Mouse (Mus musculus): ENCODE measurements around the gene Ngp. TPM values are rescaled to one million over a fixed set of nuclear protein-coding genes. Genes with fewer than 3 reads are reported as not detected.
"Not testable (repeated sequence)": the region's sequence is repeated elsewhere in the genome, so short reads cannot be mapped to it uniquely, and the experiment has no call there.

The Ngp gene
- 3.4 and 4.8 TPM in 2 replicates for polyA plus RNA-seq (2015; fragmentation: Nextera tagmentation; extraction: Ambion mirVana)

DNA sequence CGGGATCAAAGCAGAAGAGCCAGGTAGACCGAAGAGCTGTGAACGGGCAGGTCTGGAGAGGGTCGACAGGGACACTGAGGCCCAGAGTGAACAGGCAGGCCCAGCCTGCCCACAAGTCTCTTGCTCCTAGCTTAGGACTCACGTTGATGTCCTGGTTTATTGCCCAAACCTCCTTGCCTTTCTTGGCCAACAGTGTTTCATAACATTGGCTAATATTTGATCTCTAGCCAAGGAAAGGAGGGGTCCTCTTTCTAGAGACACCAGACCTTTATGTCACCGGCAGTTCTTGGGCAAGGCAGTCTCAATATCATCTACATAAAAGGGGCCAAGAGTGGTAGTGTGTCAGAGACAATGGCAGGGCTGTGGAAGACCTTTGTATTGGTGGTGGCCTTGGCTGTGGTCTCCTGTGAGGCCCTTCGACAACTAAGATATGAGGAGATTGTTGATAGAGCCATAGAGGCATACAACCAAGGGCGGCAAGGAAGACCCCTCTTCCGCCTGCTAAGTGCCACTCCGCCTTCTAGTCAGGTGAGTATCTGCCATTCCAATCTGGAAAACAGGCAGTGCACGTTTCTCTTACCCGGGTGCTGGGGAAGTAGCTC is at the start of gene Ngp:
TSS of gene Ngp (plus strand) at position 237 of the 602 bp plus-strand sequence.
- H3K36me3 ChIP-seq (ENCODE audit: insufficient read depth, low read length), result no peaks in the 10 kb centered on the region
- H3K27ac ChIP-seq (ENCODE audit: low read length), result no peak within 1 kb of the TSS
- no peak for ATAC-seq (ENCODE audit: low FRiP score, low TSS enrichment)
- no peaks in the 10 kb centered on the region for H3K9me3 ChIP-seq (ENCODE audit: low read length)
- no peak within 1 kb of the TSS for H3K9ac ChIP-seq (replicated peaks; ENCODE audit: low read length)
- H3K4me2 ChIP-seq (replicated peaks; ENCODE audit: low read depth, low read length), result no peak within 1 kb of the TSS
- WGBS, result 90% methylated on average over 12 of the region's 12 CpGs
- H3K4me3 ChIP-seq (ENCODE audit: low read length), result no peak within 1 kb of the TSS
- H3K27me3 ChIP-seq (ENCODE audit: insufficient read depth, low read length), result no peaks in the 10 kb centered on the region
- no peaks in the 10 kb centered on the region for H3K4me1 ChIP-seq (ENCODE audit: insufficient read depth, low read length)

DNA sequence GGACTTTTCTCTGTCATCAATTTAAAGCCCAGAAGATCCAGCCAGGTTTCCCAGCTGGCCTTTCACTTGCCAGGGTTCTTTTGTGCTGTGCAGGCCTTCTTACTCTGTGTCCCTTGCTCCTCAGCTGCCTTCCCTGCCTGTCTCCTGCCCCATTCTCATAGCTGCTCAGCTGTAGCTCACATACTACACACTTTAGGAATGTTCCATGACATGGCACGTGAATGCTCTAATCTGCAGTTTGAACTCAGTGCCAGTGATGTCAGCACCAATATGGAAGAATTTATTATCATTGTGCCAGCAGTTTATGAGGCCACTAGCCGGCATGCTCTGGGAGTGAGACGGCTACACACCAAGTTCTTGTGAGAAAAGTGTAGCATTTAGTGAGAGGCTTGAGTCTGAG is 49.7 kb upstream of the Ngp start:
- WGBS, result 89% methylated on average over 3 of the region's 3 CpGs
- H3K4me1 ChIP-seq (ENCODE audit: insufficient read depth, low read length), result no peaks in the 10 kb centered on the region
- peaks cover 16% of the 10 kb centered on the region; the same call in 1 of the 2 replicates for H3K36me3 ChIP-seq (ENCODE audit: insufficient read depth, low read length)
- no peak overlapping the region for H3K4me3 ChIP-seq (ENCODE audit: low read length)
- no peaks in the 10 kb centered on the region for H3K9me3 ChIP-seq (ENCODE audit: low read length)
- no peak overlapping the region for H3K27ac ChIP-seq (ENCODE audit: low read length)
- H3K27me3 ChIP-seq (ENCODE audit: insufficient read depth, low read length), result no peaks in the 10 kb centered on the region
- no peak overlapping the region for H3K4me2 ChIP-seq (replicated peaks; ENCODE audit: low read depth, low read length)
- no peak overlapping the region for H3K9ac ChIP-seq (replicated peaks; ENCODE audit: low read length)
- ATAC-seq (ENCODE audit: low FRiP score, low TSS enrichment), result no peak

DNA sequence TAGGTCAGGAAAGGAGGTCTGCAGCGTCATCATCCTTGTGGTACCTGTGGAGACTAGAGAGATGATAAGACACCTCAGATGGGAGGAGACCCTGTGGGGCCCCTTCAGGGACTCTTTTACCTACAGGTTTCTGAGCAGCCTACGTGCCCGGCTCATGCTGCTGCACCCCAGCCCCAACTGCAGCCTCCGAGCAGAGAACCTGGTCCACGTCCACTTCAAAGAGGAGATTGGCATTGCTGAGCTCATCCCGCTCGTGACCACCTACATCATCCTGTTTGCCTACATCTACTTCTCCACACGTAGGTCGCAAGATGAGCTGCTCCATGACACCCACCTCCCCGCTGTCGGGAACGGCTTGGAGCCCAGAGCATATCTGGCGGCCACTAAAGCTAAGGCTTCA is 45.7 kb upstream of the Ngp start:
- H3K27ac ChIP-seq (ENCODE audit: low read length), result no peak overlapping the region
- WGBS, result 92% methylated on average over 13 of the region's 13 CpGs
- H3K9ac ChIP-seq (replicated peaks; ENCODE audit: low read length), result no peak overlapping the region
- H3K9me3 ChIP-seq (ENCODE audit: low read length), result no peaks in the 10 kb centered on the region
- ATAC-seq (ENCODE audit: low FRiP score, low TSS enrichment), result no peak
- no peak overlapping the region for H3K4me3 ChIP-seq (ENCODE audit: low read length)
- no peak overlapping the region for H3K4me2 ChIP-seq (replicated peaks; ENCODE audit: low read depth, low read length)
- peaks cover 27% of the 10 kb centered on the region for H3K36me3 ChIP-seq (ENCODE audit: insufficient read depth, low read length)
- no peaks in the 10 kb centered on the region for H3K27me3 ChIP-seq (ENCODE audit: insufficient read depth, low read length)
- H3K4me1 ChIP-seq (ENCODE audit: insufficient read depth, low read length), result no peaks in the 10 kb centered on the region

DNA sequence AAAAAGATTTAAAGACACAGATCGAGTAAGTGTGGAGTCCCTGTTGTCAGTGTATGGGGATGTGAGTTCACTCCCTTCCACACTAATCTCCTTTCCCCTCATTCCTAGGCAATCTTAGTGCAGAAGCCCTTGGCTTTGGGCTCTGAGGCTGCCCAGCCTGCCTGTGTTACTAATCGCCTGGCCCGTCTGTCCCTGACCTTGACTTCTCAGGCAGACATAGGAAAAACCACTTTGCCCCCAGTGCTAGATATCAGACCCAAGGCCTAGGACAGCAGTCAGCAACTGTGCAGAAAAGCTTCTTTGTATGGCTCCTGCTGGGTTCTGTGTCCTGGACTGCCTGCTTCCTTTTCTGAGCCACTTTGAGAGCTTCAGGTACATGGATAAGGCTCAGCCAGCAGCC is 43.9 kb upstream of the Ngp start:
- no peak for ATAC-seq (ENCODE audit: low FRiP score, low TSS enrichment)
- H3K4me2 ChIP-seq (replicated peaks; ENCODE audit: low read depth, low read length), result no peak overlapping the region
- H3K36me3 ChIP-seq (ENCODE audit: insufficient read depth, low read length), result peaks cover 38% of the 10 kb centered on the region
- H3K27me3 ChIP-seq (ENCODE audit: insufficient read depth, low read length), result no peaks in the 10 kb centered on the region
- peaks cover 3% of the 10 kb centered on the region; the same call in 1 of the 2 replicates for H3K4me1 ChIP-seq (ENCODE audit: insufficient read depth, low read length)
- H3K4me3 ChIP-seq (ENCODE audit: low read length), result no peak overlapping the region
- H3K9ac ChIP-seq (replicated peaks; ENCODE audit: low read length), result no peak overlapping the region
- H3K9me3 ChIP-seq (ENCODE audit: low read length), result no peaks in the 10 kb centered on the region
- H3K27ac ChIP-seq (ENCODE audit: low read length), result no peak overlapping the region
- 94% methylated on average over 3 of the region's 3 CpGs for WGBS

DNA sequence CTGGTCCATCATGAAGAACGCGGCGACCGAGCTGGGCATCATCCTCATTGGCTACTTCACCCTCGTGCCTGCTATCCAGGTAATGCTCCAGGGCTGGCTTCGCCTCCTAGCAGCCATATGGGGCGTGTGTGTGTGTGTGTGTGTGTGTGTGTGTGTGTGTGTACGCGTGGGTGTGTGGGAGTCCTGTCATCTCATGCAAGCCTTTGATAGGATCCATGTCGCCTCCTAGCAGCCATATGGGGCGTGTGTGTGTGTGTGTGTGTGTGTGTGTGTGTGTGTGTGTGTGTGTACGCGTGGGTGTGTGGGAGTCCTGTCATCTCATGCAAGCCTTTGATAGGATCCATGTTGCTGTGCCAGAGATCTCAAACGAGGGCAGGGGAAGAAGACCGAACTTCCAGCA is 41.9 kb upstream of the Ngp start:
- H3K9me3 ChIP-seq (ENCODE audit: low read length); H3K4me3 ChIP-seq (ENCODE audit: low read length); H3K27ac ChIP-seq (ENCODE audit: low read length); H3K4me2 ChIP-seq (replicated peaks; ENCODE audit: low read depth, low read length); H3K9ac ChIP-seq (replicated peaks; ENCODE audit: low read length); H3K4me1 ChIP-seq (ENCODE audit: insufficient read depth, low read length); H3K27me3 ChIP-seq (ENCODE audit: insufficient read depth, low read length); ATAC-seq (ENCODE audit: low FRiP score, low TSS enrichment): not testable (repeated sequence)
- 84% methylated on average over 15 of the region's 15 CpGs for WGBS
- H3K36me3 ChIP-seq (ENCODE audit: insufficient read depth, low read length), result peaks cover 40% of the 10 kb centered on the region

DNA sequence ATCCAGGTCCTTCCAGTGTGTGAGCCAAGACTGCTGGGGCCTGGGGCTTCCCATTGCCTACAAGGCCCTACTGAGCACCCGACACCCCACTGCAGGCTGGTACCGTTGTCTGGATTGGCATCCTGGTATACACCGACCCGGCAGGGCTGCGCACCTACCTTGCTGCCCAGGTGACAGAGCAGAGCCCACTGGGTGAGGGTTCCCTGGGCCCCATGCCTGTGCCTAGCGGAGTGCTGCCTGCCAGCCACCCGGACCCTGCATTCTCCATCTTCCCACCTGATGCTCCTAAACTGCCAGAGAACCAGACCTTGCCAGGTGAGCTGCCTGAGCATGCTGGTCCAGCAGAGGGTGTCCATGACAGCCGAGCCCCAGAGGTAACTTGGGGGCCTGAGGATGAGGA is 40.2 kb upstream of the Ngp start:
- ATAC-seq (ENCODE audit: low FRiP score, low TSS enrichment), result no peak
- Histone ChIP-seq H3K4me2 (replicated peaks; ENCODE audit: low read depth, low read length) (no peak overlapping the region), H3K4me1 (ENCODE audit: insufficient read depth, low read length) (peaks cover 6% of the 10 kb centered on the region; the same call in 1 of the 2 replicates), H3K9ac (replicated peaks; ENCODE audit: low read length) (no peak overlapping the region), H3K27me3 (ENCODE audit: insufficient read depth, low read length) (no peaks in the 10 kb centered on the region), H3K27ac (ENCODE audit: low read length) (no peak overlapping the region), H3K36me3 (ENCODE audit: insufficient read depth, low read length) (peaks cover 45% of the 10 kb centered on the region), H3K4me3 (ENCODE audit: low read length) (no peak overlapping the region), H3K9me3 (ENCODE audit: low read length) (no peaks in the 10 kb centered on the region)
- 97% methylated on average over 8 of the region's 8 CpGs for WGBS

DNA sequence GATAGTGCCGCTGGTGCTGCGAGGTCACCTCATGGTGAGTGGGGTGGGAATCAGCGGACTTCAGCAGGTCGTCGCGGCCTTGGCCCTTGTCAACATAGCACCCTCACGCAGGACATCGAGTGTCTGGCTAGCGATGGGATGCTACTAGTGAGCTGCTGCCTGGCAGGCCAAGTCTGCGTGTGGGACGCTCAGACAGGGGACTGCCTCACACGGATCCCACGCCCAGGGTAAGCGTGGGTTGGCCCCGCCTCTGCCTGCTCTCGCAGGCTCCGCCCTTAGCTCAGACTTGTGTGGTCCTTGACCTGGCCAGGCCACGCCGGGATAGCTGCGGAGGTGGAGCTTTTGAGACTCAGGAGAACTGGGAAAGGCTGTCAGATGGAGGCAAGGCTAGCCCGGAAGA is 38.9 kb upstream of the Ngp start:
- H3K4me3 ChIP-seq (ENCODE audit: low read length), result no peak overlapping the region

DNA sequence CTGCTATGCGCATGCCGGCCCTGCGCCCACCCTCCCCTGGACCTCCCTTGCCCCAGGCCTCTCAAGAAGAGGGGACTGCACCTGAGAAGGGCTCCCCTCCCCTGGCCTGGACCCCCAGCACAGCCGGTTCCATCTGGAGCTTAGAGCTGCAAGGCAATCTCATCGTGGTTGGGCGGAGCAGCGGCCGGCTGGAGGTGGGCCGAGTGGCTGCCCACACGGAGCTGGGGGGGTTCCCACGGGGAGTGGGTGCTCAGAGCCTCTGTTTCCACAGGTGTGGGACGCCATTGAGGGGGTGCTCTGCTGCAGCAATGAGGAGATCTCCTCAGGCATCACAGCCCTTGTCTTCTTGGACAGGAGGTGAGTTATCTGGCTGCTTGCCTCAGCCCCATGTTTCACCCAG is 38.3 kb upstream of the Ngp start:
- Histone ChIP-seq H3K27ac (ENCODE audit: low read length) (no peak overlapping the region), H3K27me3 (ENCODE audit: insufficient read depth, low read length) (no peaks in the 10 kb centered on the region), H3K36me3 (ENCODE audit: insufficient read depth, low read length) (peaks cover 62% of the 10 kb centered on the region), H3K4me1 (ENCODE audit: insufficient read depth, low read length) (peaks cover 6% of the 10 kb centered on the region; the same call in 1 of the 2 replicates), H3K4me2 (replicated peaks; ENCODE audit: low read depth, low read length) (no peak overlapping the region), H3K4me3 (ENCODE audit: low read length) (no peak overlapping the region), H3K9ac (replicated peaks; ENCODE audit: low read length) (no peak overlapping the region), H3K9me3 (ENCODE audit: low read length) (no peaks in the 10 kb centered on the region)
- no peak for ATAC-seq (ENCODE audit: low FRiP score, low TSS enrichment)
- 73% methylated on average over 12 of the region's 12 CpGs for WGBS

More for the DNA sequence above, 38.9 kb upstream of the Ngp start:
- Histone ChIP-seq H3K9me3 (ENCODE audit: low read length) (no peaks in the 10 kb centered on the region), H3K36me3 (ENCODE audit: insufficient read depth, low read length) (peaks cover 56% of the 10 kb centered on the region), H3K9ac (replicated peaks; ENCODE audit: low read length) (no peak overlapping the region), H3K4me2 (replicated peaks; ENCODE audit: low read depth, low read length) (peak overlapping the region; percentile 20; the same call in 1 of the 2 replicates), H3K27ac (ENCODE audit: low read length) (no peak overlapping the region), H3K27me3 (ENCODE audit: insufficient read depth, low read length) (no peaks in the 10 kb centered on the region), H3K4me1 (ENCODE audit: insufficient read depth, low read length) (peaks cover 6% of the 10 kb centered on the region; the same call in 1 of the 2 replicates)
- WGBS, result 36% methylated on average over 21 of the region's 21 CpGs
- peak; percentile 44 for ATAC-seq (ENCODE audit: low FRiP score, low TSS enrichment)

DNA sequence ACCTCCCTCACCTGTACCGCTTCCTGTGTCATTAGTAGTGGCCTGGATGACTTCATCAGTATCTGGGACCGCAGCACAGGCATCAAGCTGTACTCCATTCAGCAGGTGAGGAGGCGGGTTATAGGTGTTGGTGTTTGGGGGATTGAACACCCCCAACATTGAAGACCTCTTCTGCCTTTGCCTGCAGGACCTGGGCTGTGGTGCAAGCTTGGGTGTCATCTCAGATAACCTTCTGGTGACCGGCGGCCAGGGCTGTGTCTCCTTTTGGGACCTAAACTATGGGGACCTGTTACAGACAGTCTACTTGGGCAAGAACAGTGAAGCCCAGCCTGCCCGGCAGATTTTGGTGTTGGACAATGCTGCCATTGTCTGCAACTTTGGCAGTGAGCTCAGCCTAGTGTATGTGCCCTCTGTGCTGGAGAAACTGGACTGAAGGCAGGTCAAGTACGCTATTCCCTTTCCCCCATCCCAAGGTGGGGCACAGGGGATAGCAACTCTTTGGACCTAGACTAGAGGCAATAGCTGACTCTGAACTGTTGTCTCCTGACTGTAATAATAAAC is 35.1 kb upstream of the Ngp start:
- WGBS, result 90% methylated on average over 7 of the region's 7 CpGs
- Histone ChIP-seq H3K27ac (ENCODE audit: low read length) (no peak overlapping the region), H3K4me1 (ENCODE audit: insufficient read depth, low read length) (peaks cover 6% of the 10 kb centered on the region; the same call in 1 of the 2 replicates), H3K27me3 (ENCODE audit: insufficient read depth, low read length) (no peaks in the 10 kb centered on the region), H3K9me3 (ENCODE audit: low read length) (no peaks in the 10 kb centered on the region), H3K4me2 (replicated peaks; ENCODE audit: low read depth, low read length) (no peak overlapping the region), H3K4me3 (ENCODE audit: low read length) (no peak overlapping the region), H3K9ac (replicated peaks; ENCODE audit: low read length) (no peak overlapping the region), H3K36me3 (ENCODE audit: insufficient read depth, low read length) (peaks cover 74% of the 10 kb centered on the region)
- no peak for ATAC-seq (ENCODE audit: low FRiP score, low TSS enrichment)

DNA sequence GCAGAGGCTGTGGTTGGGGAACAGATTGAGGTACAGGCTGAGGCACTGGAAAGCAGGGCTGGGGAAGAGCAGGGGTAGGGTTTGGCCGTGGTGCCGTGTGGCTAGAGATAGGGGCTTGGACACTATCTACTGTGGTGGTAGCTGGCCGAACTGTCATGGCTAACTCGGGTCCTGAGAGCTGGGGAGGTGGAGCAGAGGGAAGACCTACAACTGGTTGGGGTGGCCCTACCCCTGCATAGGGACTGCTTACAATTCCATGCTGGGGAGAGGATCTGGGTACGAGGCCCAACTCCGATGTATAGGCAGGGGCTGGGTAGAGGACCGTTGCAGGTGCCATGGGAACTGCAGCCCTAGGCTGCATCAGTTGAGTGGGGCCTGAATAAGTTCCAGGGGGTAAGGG is 31.5 kb upstream of the Ngp start:
- H3K27ac ChIP-seq (ENCODE audit: low read length), result no peak overlapping the region
- whole genome bisulfite sequencing, result 90% methylated on average over 7 of the region's 7 CpGs
- ATAC-seq (ENCODE audit: low FRiP score, low TSS enrichment), result no peak
- H3K9ac ChIP-seq (replicated peaks; ENCODE audit: low read length), result no peak overlapping the region
- no peak overlapping the region for H3K4me2 ChIP-seq (replicated peaks; ENCODE audit: low read depth, low read length)
- no peak overlapping the region for H3K4me3 ChIP-seq (ENCODE audit: low read length)
- peaks cover 96% of the 10 kb centered on the region for H3K36me3 ChIP-seq (ENCODE audit: insufficient read depth, low read length)
- no peaks in the 10 kb centered on the region for H3K9me3 ChIP-seq (ENCODE audit: low read length)
- H3K4me1 ChIP-seq (ENCODE audit: insufficient read depth, low read length), result no peaks in the 10 kb centered on the region
- H3K27me3 ChIP-seq (ENCODE audit: insufficient read depth, low read length), result no peaks in the 10 kb centered on the region

Data from kidney, embryonic 16.5 days (tissue).